ENCODE assay signal across 9 mouse cellular contexts in genomic region chr7:79052521-79053382, GRCm38 (mm10). TPM values are rescaled to one million over a fixed set of nuclear protein-coding genes. Genes with fewer than 3 reads are reported as not detected.
DNase-seq lines count a peak whose midpoint lies in the region; ATAC-seq and TF ChIP-seq lines count a peak whose summit lies in the region.
"Had no signal": no experiment of that assay in that cellular context is flagged by ENCODE, and none has a peak within 500 bp of the region (broad histone marks: within the 10 kb centered on the region; RNA-seq: fewer than 3 reads in every experiment).

No protein-coding gene starts in this region.

- H3K9me3 ChIP-seq in heart, embryonic 14.5 days (ENCODE audit: control insufficient read depth, low read length) = no peaks in the 10 kb centered on the region
- H3K9me3 ChIP-seq in ES-Bruce4 (replicated peaks; ENCODE audit: control insufficient read depth, insufficient read depth, low read length, poor library complexity, severe bottlenecking) = no peaks in the 10 kb centered on the region
- H3K9me3 ChIP-seq in embryonic facial prominence, embryonic 11.5 days (replicated peaks; ENCODE audit: control insufficient read depth, low read length) = no peaks in the 10 kb centered on the region
- no peaks in the 10 kb centered on the region for H3K9me3 ChIP-seq in limb, embryonic 12.5 days
- H3K9me3 ChIP-seq: G1E had no signal

- ATAC-seq in heart, embryonic 14.5 days (ENCODE audit: insufficient number of reproducible peaks, insufficient read depth, low FRiP score, low read depth) = peak; percentile 45; the same call in 1 of the 2 replicates
- ATAC-seq in embryonic facial prominence, embryonic 11.5 days (replicated peaks; ENCODE audit: insufficient number of reproducible peaks, low FRiP score, low TSS enrichment, low read depth) = peak; percentile 47; the same call in 1 of the 2 replicates
- peak; percentile 56 for ATAC-seq in limb, embryonic 12.5 days (ENCODE audit: insufficient number of reproducible peaks, insufficient read depth, low FRiP score, low TSS enrichment, low read depth)
- no peak for ATAC-seq in CD4-positive, CD25-positive, alpha-beta regulatory T cell, adult 4 months
- ATAC-seq in monocyte, adult 5-6 weeks (replicated peaks; ENCODE audit: insufficient number of reproducible peaks, low FRiP score, low TSS enrichment, poor library complexity, severe bottlenecking) = no peak

- WGBS in heart, embryonic 14.5 days = 2% methylated on average over 59 of the region's 66 CpGs
- 4% methylated on average over 65 of the region's 66 CpGs for WGBS in heart, adult 2 months
- 1% methylated on average over 63 of the region's 66 CpGs for WGBS in embryonic facial prominence, embryonic 11.5 days
- 1% methylated on average over 63 of the region's 66 CpGs for WGBS in limb, embryonic 12.5 days

- peaks cover 0 to 16% of the 10 kb centered on the region in 2 experiments; a peak in 2 of 4 replicates for H3K4me1 ChIP-seq in heart, embryonic 14.5 days (ENCODE audit: control insufficient read depth in 2 of 2, insufficient read depth in 2 of 2, low read length in 2 of 2)
- no peaks in the 10 kb centered on the region for H3K4me1 ChIP-seq in heart, adult 2 months (ENCODE audit: control insufficient read depth, insufficient read depth, low read length)
- H3K4me1 ChIP-seq in ES-Bruce4 (ENCODE audit: control insufficient read depth, insufficient read depth, low read length) = no peaks in the 10 kb centered on the region
- H3K4me1 ChIP-seq in embryonic facial prominence, embryonic 11.5 days (ENCODE audit: control insufficient read depth, insufficient read depth, low read length) = peaks cover 2% of the 10 kb centered on the region
- H3K4me1 ChIP-seq in limb, embryonic 12.5 days (replicated peaks) = peaks cover 24% of the 10 kb centered on the region

- H3K36me3 ChIP-seq in heart, embryonic 14.5 days (ENCODE audit: control insufficient read depth, insufficient read depth, low read length) = no peaks in the 10 kb centered on the region
- no peaks in the 10 kb centered on the region for H3K36me3 ChIP-seq in heart, adult 2 months (ENCODE audit: control insufficient read depth, insufficient read depth, low read length)
- no peaks in the 10 kb centered on the region for H3K36me3 ChIP-seq in ES-Bruce4 (ENCODE audit: control insufficient read depth, insufficient read depth, low read length, poor library complexity, severe bottlenecking)
- H3K36me3 ChIP-seq in embryonic facial prominence, embryonic 11.5 days (replicated peaks; ENCODE audit: control insufficient read depth, insufficient read depth, low read depth, low read length) = no peaks in the 10 kb centered on the region
- H3K36me3 ChIP-seq in limb, embryonic 12.5 days = no peaks in the 10 kb centered on the region
- H3K36me3 ChIP-seq: G1E had no signal

- no peak for TF ChIP-seq CTCF in heart, adult 2 months (IDR thresholded peaks at IDR 0.05)
- no peak for TF ChIP-seq CTCF in ES-Bruce4 (IDR thresholded peaks at IDR 0.05; ENCODE audit: low read depth, low read length)

- no peak for TF ChIP-seq EP300 in heart, adult 2 months (IDR thresholded peaks at IDR 0.05; ENCODE audit: insufficient read depth, low read depth, low read length)
- TF ChIP-seq EP300 in ES-Bruce4 (IDR thresholded peaks at IDR 0.05; ENCODE audit: insufficient read depth, low read depth, low read length) = no peak

- no peak for DNase-seq in heart, adult 2 months
- DNase-seq in embryonic facial prominence, embryonic 11.5 days (ENCODE audit: low spot score) = peak; percentile 42
- no peak for DNase-seq in ovary, postnatal 14 days (ENCODE audit: low spot score)

- peak overlapping the region; percentile 45 to 51 for H3K4me3 ChIP-seq in heart, embryonic 14.5 days (ENCODE audit: control insufficient read depth in 1 of 2, insufficient read depth in 1 of 2, low read depth in 1 of 2, low read length in 2 of 2)
- no peak overlapping the region; the same call in 1 of the 2 replicates for H3K4me3 ChIP-seq in heart, adult 2 months
- peak overlapping the region; percentile 59 for H3K4me3 ChIP-seq in ES-Bruce4 (ENCODE audit: low read depth, low read length)
- H3K4me3 ChIP-seq in embryonic facial prominence, embryonic 11.5 days (ENCODE audit: low read depth, low read length) = peak overlapping the region; percentile 52
- H3K4me3 ChIP-seq in limb, embryonic 12.5 days (replicated peaks) = peak overlapping the region; percentile 54

- peaks cover 73% of the 10 kb centered on the region for H3K27me3 ChIP-seq in heart, embryonic 14.5 days (ENCODE audit: control insufficient read depth, insufficient read depth, low read length)
- peaks cover 11% of the 10 kb centered on the region for H3K27me3 ChIP-seq in heart, adult 2 months (ENCODE audit: control insufficient read depth, insufficient read depth, low read length)
- peaks cover 7% of the 10 kb centered on the region; the same call in 1 of the 2 replicates for H3K27me3 ChIP-seq in ES-Bruce4 (ENCODE audit: control insufficient read depth, insufficient read depth, low read length, poor library complexity, severe bottlenecking)
- H3K27me3 ChIP-seq in embryonic facial prominence, embryonic 11.5 days (ENCODE audit: control insufficient read depth, insufficient read depth, low read length) = peaks cover 37% of the 10 kb centered on the region
- peaks cover 87% of the 10 kb centered on the region for H3K27me3 ChIP-seq in limb, embryonic 12.5 days

- no peaks in the 10 kb centered on the region for H3K79me2 ChIP-seq in heart, adult 2 months (replicated peaks; ENCODE audit: control insufficient read depth, insufficient read depth, low read length)

- peak overlapping the region; percentile 63 for H3K9ac ChIP-seq in heart, embryonic 14.5 days (ENCODE audit: low read length)
- no peak overlapping the region for H3K9ac ChIP-seq in heart, adult 2 months (ENCODE audit: low read depth, low read length)
- peak overlapping the region; percentile 18 for H3K9ac ChIP-seq in ES-Bruce4 (ENCODE audit: low read depth, poor library complexity, severe bottlenecking)
- H3K9ac ChIP-seq in embryonic facial prominence, embryonic 11.5 days (replicated peaks; ENCODE audit: low read length) = peak overlapping the region; percentile 32
- H3K9ac ChIP-seq in limb, embryonic 12.5 days (replicated peaks) = peak overlapping the region; percentile 57

- TF ChIP-seq POLR2A in heart, adult 2 months (IDR thresholded peaks at IDR 0.05; ENCODE audit: insufficient read depth, low read depth, low read length) = no peak
- no peak for TF ChIP-seq POLR2A in ES-Bruce4 (IDR thresholded peaks at IDR 0.05; ENCODE audit: insufficient read depth, low read length)

- peak overlapping the region; percentile 91 for H3K4me2 ChIP-seq in heart, embryonic 14.5 days (ENCODE audit: low read length)
- peak overlapping the region; percentile 92 for H3K4me2 ChIP-seq in embryonic facial prominence, embryonic 11.5 days (ENCODE audit: low read depth, low read length)
- H3K4me2 ChIP-seq in limb, embryonic 12.5 days = peak overlapping the region; percentile 89

- intact Hi-C loops in heart, adult 2 months (cut with DNase I) = no loop called here

- no peak overlapping the region for H3K27ac ChIP-seq in heart, embryonic 14.5 days (replicated peaks in 1 of 2; ENCODE audit: control insufficient read depth in 1 of 2, insufficient read depth in 1 of 2, low read depth in 2 of 2, low read length in 2 of 2)
- no peak overlapping the region for H3K27ac ChIP-seq in heart, adult 2 months
- H3K27ac ChIP-seq in ES-Bruce4 (ENCODE audit: insufficient read depth, low read length) = no peak overlapping the region
- H3K27ac ChIP-seq in embryonic facial prominence, embryonic 11.5 days (replicated peaks; ENCODE audit: low read depth, low read length) = no peak overlapping the region
- H3K27ac ChIP-seq in limb, embryonic 12.5 days = peak overlapping the region; percentile 19; the same call in 1 of the 2 replicates

RNA-seq across cellular contexts. Expression of gene Acan, which starts 0.5 kb away (rescaled TPM):
- 1.8 and 2.2 TPM in 2 replicates for polyA plus RNA-seq in heart, embryonic 14.5 days (2014; fragmentation: Nextera tagmentation; extraction: Ambion mirVana)
- total RNA-seq in heart, adult 2 months (2021) = under 1 TPM; 0.11 to 0.26 TPM
- 0.32 and 0.61 TPM in 2 replicates for polyA plus RNA-seq in heart, adult 2 months (2012; rRNA removed)
- polyA plus RNA-seq in ES-Bruce4 (2011; ENCODE audit: insufficient read depth, insufficient read length, low read depth, missing spikeins) = 2.0 TPM in 2 replicates
- polyA plus RNA-seq in embryonic facial prominence, embryonic 11.5 days (2014; fragmentation: Nextera tagmentation; extraction: Ambion mirVana) = 0.90 and 1.1 TPM in 2 replicates
- 4.9 and 10.3 TPM in 2 replicates for polyA plus RNA-seq in limb, embryonic 12.5 days (2016; fragmentation: Nextera tagmentation; extraction: Ambion mirVana)
- not detected for polyA plus RNA-seq in CD4-positive, CD25-positive, alpha-beta regulatory T cell, adult 4 months (2017; shearing (Covaris generic))
- 0.11 TPM in 1 of 3 replicates, not detected in the others for total RNA-seq in monocyte, adult 5-6 weeks (2017)
- polyA plus RNA-seq: G1E had no signal

Comparison
In these comparisons a context has a peak if more than half of its experiments do, and no peak if none do; other contexts are left out.
1. ATAC-seq: peak in heart, embryonic 14.5 days (single experiment), embryonic facial prominence, embryonic 11.5 days (single experiment) and limb, embryonic 12.5 days (single experiment); none in CD4-positive, CD25-positive, alpha-beta regulatory T cell, adult 4 months (single experiment) and monocyte, adult 5-6 weeks (single experiment).
2. Peak in every context shown above with its lines, with median percentiles within 50 percentile points of each other: H3K4me2 ChIP-seq.